Mouse (Mus musculus) small intestine, adult 2 months (tissue): ENCODE data around the gene Nfasc. TPM values are rescaled to one million over a fixed set of nuclear protein-coding genes. Genes with fewer than 3 reads are reported as not detected.

ENCODE experiments used
- H3K27ac ChIP-seq: fragments of 200-500 bp; 2 replicates; pipeline ENCODE4 v1.5.1; 2012; ENCODE audit warnings: low read depth, low read length, control low read depth, inconsistent platforms; ENCODE audit not compliant: insufficient read depth
- H3K27me3 ChIP-seq: fragments of 200-500 bp; 2 replicates; pipeline ENCODE4 v1.6.1; 2012; ENCODE audit warnings: mild to moderate bottlenecking, moderate library complexity, low read length, inconsistent platforms; ENCODE audit not compliant: control insufficient read depth, insufficient read depth
- H3K36me3 ChIP-seq: fragments of 200-500 bp; 2 replicates; pipeline ENCODE4 v1.6.1; 2012; ENCODE audit warnings: mild to moderate bottlenecking, low read length, control low read depth, inconsistent platforms; ENCODE audit not compliant: control insufficient read depth, insufficient read depth
- H3K4me1 ChIP-seq: fragments of 200-500 bp; 2 replicates; pipeline ENCODE4 v1.6.1; 2012; ENCODE audit warnings: low read length, inconsistent platforms, mixed read lengths; ENCODE audit not compliant: control insufficient read depth, insufficient read depth, insufficient read length
- H3K4me3 ChIP-seq: fragments of 200-500 bp; 2 replicates; pipeline ENCODE4 v1.5.1; 2012; ENCODE audit warnings: low read depth, mild to moderate bottlenecking, control low read depth, inconsistent platforms, low read length, moderate library complexity
- CTCF ChIP-seq: fragments of 200-500 bp; IDR thresholded peaks from 2 replicates; pipeline ENCODE4 v1.5.1; 2012; ENCODE audit warnings: low read depth, mild to moderate bottlenecking, control low read depth, inconsistent platforms, low read length, moderate library complexity, mixed read lengths; ENCODE audit not compliant: insufficient replicate concordance, insufficient read length; ENCODE audit errors: extremely low read depth
- POLR2A ChIP-seq: fragments of 200-500 bp; IDR thresholded peaks from 2 replicates; pipeline ENCODE4 v1.6.1; 2012; ENCODE audit warnings: low read depth, mild to moderate bottlenecking, control low read depth, inconsistent platforms, low read length, moderate library complexity
- WGBS: fragments of 180-500 bp; shearing (Covaris S2); methylation state at CpG from one replicate; pipeline ENCODE4 v1.1.7; 2018; 5-methylcytosine and 5-hydroxymethylcytosine counted together
- polyA plus RNA-seq: library from polyadenylated mRNA; depleted of rRNA; stranded (reverse); fragments of >200 nt; gene quantifications from 2 replicates; pipeline ENCODE4 v1.2.3, GENCODE M21; 2012; rRNA removed

Nfasc gene
- polyA plus RNA-seq, 1 experiment = 0.90 TPM

DNA sequence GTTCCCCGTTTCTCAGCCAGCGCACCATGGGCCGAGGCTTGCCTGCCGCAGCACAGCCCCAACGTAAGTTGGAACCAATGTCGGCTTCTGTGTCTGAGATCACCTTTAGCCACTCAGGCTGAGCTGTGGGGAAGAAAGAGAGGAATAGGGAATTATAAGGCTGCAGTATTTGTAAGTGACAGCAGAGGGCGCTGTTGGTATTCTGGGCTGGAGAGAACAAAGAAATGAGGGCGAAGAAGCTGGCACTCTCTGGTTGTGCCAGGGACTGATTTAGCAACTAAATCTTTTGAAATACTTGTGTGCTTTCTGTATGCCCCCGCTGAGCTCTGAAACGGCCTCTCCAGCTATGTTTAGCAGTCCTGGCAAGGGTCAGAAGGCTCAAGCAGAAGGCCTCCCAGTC lies 215.8 kb downstream of the Nfasc start:
- TF ChIP-seq POLR2A (no peak; the same call in 1 of the 2 replicates), CTCF (peak; percentile 68; the same call in 1 of the 2 replicates)
- no peak overlapping the region for H3K27ac ChIP-seq
- no peaks in the 10 kb centered on the region for H3K27me3 ChIP-seq
- H3K36me3 ChIP-seq = no peaks in the 10 kb centered on the region
- H3K4me3 ChIP-seq = no peak overlapping the region
- WGBS = 7% methylated on average over 10 of the region's 10 CpGs
- H3K4me1 ChIP-seq = no peaks in the 10 kb centered on the region

DNA sequence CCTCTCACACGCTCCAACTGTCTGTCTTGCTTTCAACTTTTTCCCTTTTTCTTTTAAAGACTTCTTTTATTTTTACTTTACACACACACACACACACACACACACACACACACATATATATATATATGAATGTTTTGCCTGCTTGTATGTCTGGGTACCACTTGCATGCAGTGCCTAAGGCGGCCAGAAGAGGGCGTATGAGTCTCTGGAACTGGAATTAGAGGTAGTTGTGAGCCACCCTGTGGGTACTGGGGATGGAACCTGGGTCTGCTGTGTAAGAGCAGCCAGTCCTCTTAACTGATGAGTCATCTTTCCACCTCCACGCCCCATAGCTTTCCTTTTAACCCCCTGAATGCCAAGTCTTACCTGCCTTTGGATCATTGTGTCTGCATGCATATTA lies 217.7 kb downstream of the Nfasc start:
- TF ChIP-seq POLR2A (no peak), CTCF (peak; percentile 67; the same call in 1 of the 2 replicates)
- Histone ChIP-seq H3K27me3 (no peaks in the 10 kb centered on the region), H3K4me3 (no peak overlapping the region), H3K36me3 (no peaks in the 10 kb centered on the region), H3K27ac (no peak overlapping the region), H3K4me1 (no peaks in the 10 kb centered on the region)
- WGBS = 21% methylated on average over 4 of the region's 4 CpGs

DNA sequence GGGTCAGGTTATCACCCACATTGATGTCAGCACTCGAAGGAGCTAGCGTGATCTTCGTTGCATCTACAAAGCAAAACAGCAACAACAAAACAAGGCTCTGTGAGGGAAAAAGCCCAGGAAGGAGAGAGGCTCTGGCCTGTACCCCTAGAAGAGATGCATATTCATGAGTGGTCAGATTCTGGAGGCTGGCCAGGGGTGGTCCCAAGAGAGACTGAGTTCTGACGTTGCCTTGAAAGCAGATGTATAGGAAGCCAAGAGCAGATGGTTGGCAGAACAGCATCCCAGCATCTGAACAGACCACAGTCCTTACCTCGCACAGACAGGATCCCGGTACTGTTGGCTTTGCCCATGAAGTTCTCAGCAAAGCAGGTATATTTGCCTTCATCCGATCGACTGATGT lies 218.5 kb downstream of the Nfasc start:
- Histone ChIP-seq H3K4me3 (no peak overlapping the region), H3K36me3 (no peaks in the 10 kb centered on the region), H3K27me3 (no peaks in the 10 kb centered on the region), H3K4me1 (no peaks in the 10 kb centered on the region), H3K27ac (no peak overlapping the region)
- 71% methylated on average over 8 of the region's 8 CpGs for WGBS
- TF ChIP-seq CTCF (no peak), POLR2A (no peak)

DNA sequence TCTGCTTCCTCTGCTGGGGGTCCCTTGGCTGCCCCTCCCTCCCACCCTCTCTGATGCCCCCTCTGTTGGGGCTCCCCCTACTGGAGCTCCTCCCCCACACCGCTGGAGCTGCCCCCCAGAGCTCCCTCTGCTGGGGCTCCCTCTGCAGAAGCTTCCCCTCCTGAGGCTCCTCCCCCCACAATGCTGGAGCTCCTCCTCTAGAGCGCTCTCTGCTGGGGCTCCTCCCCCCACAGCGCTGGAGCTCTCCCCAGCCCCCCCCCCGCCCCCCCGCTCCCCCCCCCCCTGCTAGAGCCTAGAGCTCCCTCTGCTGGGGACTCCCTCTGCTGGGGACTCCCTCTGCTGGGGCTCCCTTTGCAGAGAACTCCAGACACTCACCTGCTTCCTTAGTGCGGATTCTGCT lies 220.8 kb downstream of the Nfasc start:
- WGBS = 26% methylated on average over 3 of the region's 6 CpGs
- Histone ChIP-seq H3K4me1 (no peaks in the 10 kb centered on the region), H3K27ac (no peak overlapping the region), H3K27me3 (no peaks in the 10 kb centered on the region), H3K4me3 (no peak overlapping the region), H3K36me3 (no peaks in the 10 kb centered on the region)
- no peak for TF ChIP-seq POLR2A
- peak; percentile 35; the same call in 1 of the 2 replicates for TF ChIP-seq CTCF

DNA sequence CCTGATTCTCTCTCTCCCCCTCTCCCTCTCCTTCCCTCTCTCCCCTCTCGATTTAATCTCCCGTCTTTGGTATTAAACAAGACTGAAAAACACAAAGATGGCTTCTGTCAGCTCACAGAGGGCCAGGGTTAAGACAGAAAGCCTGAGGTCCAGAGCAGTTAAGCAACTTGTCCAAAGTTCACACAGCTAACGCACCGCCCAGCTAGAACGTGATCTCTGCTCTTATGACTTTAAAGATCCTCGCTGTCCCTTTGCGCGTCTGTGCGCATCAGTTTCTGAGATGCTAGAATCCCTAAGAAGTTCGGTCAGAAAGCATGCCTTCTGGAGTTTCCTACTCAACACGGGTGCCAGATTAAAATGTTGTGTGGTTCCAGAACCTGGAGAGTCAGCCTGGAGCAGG lies 221.9 kb downstream of the Nfasc start:
- TF ChIP-seq CTCF = no peak
- no peak for TF ChIP-seq POLR2A
- Histone ChIP-seq H3K4me3 (no peak overlapping the region), H3K27me3 (no peaks in the 10 kb centered on the region), H3K4me1 (no peaks in the 10 kb centered on the region), H3K36me3 (no peaks in the 10 kb centered on the region), H3K27ac (no peak overlapping the region)
- WGBS = 43% methylated on average over 11 of the region's 11 CpGs

DNA sequence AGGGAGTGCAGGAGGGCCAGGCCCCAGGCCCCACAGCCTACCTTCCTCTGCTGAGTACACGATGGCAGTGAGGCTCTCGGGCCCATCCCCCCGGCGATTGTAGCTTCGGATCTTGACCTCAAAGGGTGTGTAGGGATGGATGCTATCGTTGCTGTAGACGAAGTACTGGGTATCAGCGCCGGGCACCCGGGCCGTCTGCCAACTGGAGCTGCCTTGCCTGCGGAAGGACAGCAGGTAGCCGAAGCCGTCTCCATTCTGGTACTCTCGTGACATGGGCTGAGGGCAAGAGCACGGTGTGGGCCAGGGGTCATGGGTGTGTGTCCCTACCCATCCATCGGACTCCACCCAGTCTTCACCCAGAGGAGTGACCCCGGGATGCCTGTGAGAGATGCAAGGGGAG lies 223.0 kb downstream of the Nfasc start:
- Histone ChIP-seq H3K27me3 (no peaks in the 10 kb centered on the region), H3K4me3 (no peak overlapping the region), H3K36me3 (no peaks in the 10 kb centered on the region), H3K4me1 (no peaks in the 10 kb centered on the region), H3K27ac (no peak overlapping the region)
- WGBS = 78% methylated on average over 18 of the region's 18 CpGs
- no peak for TF ChIP-seq CTCF
- TF ChIP-seq POLR2A = no peak

DNA sequence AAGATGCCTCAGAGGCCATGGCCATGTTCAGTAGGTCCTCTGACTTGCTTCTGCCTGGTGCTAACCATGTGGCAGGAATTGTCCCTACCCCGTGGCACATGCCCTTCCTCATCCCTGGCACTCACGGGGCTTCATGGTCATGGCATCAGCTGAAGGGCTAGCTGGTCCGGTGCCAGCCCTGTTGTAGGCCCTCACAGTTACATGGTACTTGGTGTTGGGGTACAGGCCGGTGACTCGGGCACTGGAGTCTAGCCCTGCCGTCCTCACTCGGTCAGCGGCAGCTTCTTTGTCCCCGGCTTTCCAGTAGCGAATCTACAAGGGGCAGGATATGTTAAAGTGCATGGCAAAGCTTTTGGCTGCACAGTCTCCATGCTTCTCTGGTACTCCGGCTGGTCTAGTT lies 224.8 kb downstream of the Nfasc start:
- no peak for TF ChIP-seq POLR2A
- no peak for TF ChIP-seq CTCF
- Histone ChIP-seq H3K27me3 (no peaks in the 10 kb centered on the region), H3K36me3 (no peaks in the 10 kb centered on the region), H3K4me1 (no peaks in the 10 kb centered on the region), H3K4me3 (no peak overlapping the region), H3K27ac (no peak overlapping the region)
- 85% methylated on average over 11 of the region's 11 CpGs for WGBS

DNA sequence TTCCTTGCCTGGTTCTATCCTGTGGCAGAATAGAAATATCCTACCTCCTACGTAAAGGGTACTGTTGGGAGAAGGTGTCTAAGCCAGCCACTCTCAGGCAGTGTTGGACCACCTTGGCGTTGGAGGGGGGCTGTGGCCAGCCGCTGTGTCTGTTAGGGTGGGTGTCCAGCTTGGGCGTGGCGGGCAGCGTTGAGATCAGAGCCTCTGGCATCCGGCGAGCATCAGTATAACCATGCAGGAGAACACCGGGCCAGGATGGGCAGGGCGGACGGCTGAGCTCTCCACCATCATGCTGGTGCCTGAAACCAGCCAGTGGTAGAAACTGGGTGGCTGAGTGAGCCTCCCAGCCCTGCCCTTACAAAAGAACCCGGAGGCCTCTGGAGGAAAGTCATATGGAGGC lies 226.3 kb downstream of the Nfasc start:
- Histone ChIP-seq H3K27ac (no peak overlapping the region), H3K4me3 (no peak overlapping the region), H3K4me1 (no peaks in the 10 kb centered on the region), H3K27me3 (no peaks in the 10 kb centered on the region), H3K36me3 (no peaks in the 10 kb centered on the region)
- WGBS = 83% methylated on average over 12 of the region's 12 CpGs
- TF ChIP-seq POLR2A = no peak
- no peak for TF ChIP-seq CTCF

Other genes starting within 250 kb of the Nfasc start
- gene Tmem81, start 235.6 kb downstream of the Nfasc start, polyA plus RNA-seq = 0.74 and 1.0 TPM in 2 replicates
- gene Cntn2, start 198.5 kb downstream of the Nfasc start, polyA plus RNA-seq = 0.08 and 0.13 TPM in 2 replicates
- gene Lrrn2, start 138.5 kb upstream of the Nfasc start, polyA plus RNA-seq = 1.1 and 1.4 TPM in 2 replicates